Mouse (Mus musculus) regulatory T cell (primary cell): ENCODE results near the gene Vmn2r90.
"Not testable (repeated sequence)": the region's sequence is repeated elsewhere in the genome, so short reads cannot be mapped to it uniquely, and the experiment has no call there.

Experiments used
- in situ Hi-C: fragments of 300-600 bp; cut with MboI, MseI; formaldehyde crosslinking; loops from one replicate; pipeline ENCODE4 v1.15.1; 2025; ENCODE audit warnings: high pct_unique_total_duplicates

Gene Vmn2r90

DNA sequence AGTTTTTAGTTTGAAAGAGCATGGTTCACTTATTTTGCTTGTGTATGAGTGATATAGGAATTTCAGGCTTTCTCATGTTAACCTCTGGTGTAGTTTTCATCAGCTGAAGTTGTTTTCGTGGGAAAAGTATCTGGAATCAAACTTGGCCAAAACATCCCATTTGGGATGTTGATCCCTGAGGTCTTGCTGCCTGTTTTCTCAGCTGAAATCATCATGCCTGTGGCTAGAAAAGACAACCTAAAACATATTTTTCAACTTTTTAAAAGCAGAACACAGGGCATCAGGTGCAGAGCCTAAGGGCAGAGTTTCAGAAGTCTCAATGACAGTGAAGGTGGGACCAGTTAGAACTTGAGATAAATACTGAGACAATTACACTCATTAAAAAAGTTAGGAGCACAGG, at the start of gene Vmn2r90:
TSS of gene Vmn2r90 (plus strand) at position 301 of the 400 bp plus-strand sequence.
- in situ Hi-C loops = no loop called here

DNA sequence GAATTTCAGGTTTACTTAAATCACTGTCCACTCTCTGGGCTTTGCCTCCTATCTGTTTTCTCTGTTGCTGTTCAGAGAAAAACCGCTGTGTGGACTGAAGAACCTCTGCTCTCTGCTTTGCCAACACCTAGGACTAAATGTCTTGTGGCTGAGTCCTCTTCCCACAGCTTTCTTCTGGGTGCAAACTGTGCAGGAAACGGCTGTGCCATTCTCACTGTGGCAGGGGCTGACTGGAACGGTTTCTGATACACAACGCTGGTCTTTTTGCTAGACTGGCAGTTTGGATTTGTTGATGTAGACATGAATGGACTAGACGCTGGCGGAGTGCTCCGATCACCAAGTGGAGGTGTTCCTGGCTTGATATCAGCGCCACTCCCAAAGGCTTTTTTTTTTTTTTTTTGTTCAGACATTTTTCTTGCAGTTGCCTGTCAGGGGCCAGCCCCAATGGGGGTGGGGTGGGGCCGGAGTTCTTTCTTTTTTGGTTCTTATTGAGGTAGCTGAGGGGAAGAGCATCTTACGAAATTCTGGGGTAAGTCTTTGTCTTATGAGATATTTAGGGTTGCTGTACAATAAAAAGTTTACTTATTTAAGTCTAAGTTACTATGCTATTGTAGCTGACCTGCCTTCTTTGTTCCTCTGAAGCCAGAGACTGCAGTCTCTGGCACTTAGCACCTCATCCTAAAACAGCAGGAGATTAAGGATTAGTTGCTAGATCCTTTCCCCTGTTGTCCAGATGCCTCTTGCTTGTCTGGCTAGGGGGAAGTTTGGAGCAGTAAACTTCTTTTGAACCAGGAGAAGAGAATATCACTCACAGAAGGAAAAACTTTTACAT, 48.3 kb upstream of the Vmn2r90 start:
- in situ Hi-C loops = loop anchor here (5.0 to 25.0 kb wide), 2 partner anchors 358 to 543 kb away; partner anchors contain the start of gene Zfp97

DNA sequence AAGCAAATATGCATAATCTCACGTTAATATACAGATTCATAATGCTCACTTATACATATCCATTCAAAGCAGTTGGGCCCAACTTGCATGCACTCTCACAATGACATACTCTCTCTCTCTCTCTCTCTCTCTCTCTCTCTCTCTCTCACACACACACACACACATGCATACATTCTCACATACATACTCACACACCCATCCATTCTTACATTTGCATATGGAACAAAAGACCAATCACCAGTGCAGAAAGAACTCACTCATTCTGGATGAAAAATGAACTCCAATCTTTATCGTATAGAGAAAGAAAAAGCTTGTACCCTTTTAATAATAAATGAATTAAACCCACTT, 47.7 kb upstream of the Vmn2r90 start:
- in situ Hi-C loops = loop anchor here (5.0 to 25.0 kb wide), 2 partner anchors 359 to 544 kb away; partner anchors contain the start of gene Zfp97

DNA sequence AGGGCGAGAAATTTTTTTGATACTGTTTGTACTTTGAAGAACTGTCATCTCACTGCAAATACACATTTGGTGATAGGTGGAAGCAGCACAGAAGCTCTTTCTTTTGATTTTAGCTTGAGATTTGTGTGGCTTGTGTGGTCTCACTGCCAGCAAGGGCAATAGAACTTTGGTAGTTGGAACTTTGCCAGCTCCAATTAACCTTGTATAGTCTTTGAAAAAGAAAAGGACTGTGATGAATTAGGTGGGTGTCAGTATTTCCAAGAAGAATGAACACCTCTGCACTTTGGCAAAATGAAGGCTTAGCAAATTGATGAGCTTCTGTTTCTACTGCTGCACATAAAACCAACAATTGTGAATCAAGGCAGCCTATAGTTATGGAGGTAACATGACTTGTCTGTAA, 24.8 kb upstream of the Vmn2r90 start:
- in situ Hi-C loops = loop anchor here (25.0 kb wide), 1 partner anchor 966 kb away; no protein-coding TSS in a partner anchor

DNA sequence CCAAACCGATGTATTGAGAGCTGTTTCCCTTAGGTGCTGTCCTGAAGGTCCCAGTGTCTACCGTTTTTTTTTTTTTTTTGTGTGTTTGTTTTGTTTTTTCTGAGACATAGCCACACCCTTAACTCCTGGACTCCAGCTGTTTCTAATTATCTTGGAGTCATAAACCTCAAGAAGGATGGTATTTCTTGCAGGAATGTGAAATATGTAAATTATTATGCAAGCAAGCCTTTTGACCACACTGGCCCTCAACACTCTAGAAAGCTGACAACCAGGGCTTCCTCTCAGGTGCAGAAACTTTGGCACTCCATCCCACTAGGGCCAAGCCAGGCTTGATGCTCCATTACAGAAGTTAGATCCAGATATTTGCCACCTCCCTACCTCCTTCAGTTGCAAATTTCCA, 12.9 kb upstream of the Vmn2r90 start:
- in situ Hi-C loops = loop anchor here (25.0 kb wide), 1 partner anchor 978 kb away; no protein-coding TSS in a partner anchor

DNA sequence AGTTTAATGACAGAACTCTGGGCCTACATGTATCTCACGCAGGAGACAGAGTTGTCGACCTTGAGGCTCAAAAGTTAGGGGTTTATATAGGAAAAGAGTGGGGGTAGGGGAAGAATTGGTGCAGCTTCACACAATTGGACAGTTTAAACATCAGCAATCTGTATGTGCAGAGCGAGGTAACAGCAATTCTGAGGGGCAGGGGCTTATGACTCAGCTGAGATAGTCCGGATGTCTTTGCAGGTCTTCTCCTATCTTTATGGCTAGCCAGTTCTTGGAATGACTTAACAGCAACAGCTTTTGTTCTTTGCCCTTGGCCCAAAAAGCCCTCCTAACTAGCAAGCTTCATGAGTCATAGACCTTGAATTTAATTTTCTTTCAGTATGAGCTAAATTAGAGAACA, 28.8 kb downstream of the Vmn2r90 start:
- in situ Hi-C loops = not testable (repeated sequence)

DNA sequence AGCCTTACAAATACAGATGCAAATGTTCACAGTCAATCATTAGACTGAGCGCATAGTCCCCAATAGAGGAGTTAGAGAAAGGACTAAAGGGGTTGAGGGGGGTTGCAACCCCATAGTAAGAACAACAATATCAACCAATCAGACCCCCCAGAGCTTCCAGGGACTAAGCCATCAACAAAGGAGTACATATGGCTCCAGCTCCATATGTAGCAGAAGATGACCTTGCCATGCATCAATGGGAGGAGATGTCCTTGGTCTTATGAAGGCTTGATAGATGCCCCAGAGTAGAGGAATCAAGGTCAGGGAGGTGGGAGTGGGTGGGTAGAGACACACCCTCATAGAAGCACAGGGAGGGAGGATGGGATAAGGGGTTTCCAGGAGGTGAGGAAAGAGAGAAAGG, 35.1 kb downstream of the Vmn2r90 start:
- in situ Hi-C loops = no loop called here

DNA sequence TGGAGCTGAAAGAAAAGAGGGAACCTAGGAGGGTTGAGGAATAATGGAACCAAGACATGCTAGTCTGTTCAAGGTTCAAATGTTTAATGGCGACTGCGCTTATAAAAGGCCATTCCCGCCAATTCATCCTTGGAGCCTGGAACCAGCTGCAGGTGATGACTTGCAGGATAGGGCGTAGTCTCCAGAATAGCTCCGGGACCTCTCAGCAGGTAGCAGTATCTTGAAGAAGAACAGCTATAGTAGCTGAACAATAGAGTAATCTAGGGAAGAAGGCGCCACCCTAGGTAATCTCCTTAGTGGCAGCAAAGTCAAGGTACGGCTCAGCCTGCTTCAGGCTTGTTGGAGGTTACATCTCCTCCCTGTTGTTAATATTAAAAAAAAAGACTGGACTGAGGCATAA, 35.8 kb downstream of the Vmn2r90 start:
- in situ Hi-C loops = not testable (repeated sequence)

DNA sequence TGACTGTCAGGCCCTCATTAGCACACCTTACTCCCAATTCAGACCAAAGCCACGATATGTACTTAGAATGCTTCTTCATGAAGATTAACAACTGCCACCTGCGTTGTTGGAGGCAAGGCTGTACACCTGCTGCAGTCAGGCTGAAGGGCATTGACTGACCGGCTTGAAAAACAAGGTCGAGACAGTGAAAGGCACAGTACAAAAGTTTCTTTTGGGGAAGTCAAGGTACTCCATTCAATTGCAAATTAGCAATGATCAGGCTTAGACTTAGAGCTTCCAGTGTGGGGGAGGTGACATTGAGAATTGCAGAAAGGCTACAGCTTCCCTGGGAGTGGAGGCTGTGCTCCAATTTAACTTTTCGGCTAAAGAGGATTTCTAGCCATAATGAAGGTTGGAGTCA, 36.4 kb downstream of the Vmn2r90 start:
- in situ Hi-C loops = not testable (repeated sequence)

DNA sequence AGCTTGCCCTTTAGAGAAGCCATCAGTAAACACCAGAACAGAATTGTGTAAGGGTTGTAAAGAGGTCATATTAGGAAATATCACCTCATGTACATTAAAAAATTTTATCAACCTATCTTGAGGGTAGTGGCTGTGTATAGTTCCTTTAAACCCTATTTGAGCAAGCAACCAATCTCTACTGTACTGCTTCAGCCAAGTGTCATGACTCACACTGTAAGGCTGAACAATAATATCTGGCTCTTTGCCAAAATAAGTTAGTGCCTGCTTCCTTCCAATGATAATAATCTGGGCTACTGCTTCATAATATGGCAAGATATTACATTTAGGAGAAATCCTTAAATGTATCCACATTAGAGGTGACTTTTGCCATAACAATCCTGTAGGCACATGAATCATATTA, 38.0 kb downstream of the Vmn2r90 start:
- in situ Hi-C loops = not testable (repeated sequence)

DNA sequence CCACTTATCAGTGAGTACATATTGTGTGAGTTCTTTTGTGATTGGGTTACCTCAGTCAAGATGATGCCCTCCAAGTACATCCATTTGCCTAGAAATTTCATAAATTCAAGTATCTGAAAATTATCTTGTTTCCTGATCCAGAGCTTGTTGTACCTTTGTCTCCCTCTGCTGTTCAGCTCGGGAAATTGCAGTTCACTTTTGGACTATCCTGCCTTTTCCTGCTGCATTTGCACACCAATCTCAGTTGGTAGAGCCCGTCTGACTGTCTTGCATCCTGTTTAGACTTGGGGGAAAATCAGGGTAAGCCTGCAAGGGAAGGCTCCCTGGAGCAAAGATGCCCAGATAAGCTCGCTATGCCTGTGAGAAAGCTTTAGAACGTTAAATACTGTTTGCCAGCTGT, 45.8 kb downstream of the Vmn2r90 start:
- in situ Hi-C loops = not testable (repeated sequence)

DNA sequence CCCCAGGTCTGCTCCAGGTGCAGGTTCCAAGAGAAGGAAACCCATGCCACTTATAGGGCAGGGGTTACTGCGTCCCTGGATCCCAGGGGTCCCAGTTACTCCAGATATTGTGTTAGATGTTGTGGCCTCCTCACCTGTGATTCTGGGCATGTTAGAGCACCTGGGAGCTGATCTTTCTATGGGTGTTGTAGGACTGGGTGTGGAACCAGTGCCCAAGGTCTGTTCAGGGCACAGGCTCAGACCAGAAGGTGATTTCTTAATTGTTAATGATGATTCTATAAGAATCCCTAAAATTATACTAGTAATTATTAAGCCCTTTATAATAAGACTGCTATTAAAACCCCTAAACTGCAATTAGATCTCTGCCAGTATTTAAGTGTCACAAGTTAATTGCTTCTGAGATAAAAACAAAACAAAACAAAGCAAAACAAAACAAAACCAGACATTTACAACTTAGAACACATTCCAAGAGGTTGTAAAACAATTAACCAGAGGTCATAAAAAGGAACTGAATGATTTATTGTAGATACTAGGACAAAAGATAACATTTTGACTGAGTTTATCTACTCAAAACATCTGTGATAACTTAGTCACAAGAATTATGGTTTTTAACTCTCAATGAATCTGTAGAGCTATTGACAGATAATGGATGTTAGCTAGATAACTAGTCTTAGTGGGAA, 59.2 kb downstream of the Vmn2r90 start:
- in situ Hi-C loops = no loop called here

DNA sequence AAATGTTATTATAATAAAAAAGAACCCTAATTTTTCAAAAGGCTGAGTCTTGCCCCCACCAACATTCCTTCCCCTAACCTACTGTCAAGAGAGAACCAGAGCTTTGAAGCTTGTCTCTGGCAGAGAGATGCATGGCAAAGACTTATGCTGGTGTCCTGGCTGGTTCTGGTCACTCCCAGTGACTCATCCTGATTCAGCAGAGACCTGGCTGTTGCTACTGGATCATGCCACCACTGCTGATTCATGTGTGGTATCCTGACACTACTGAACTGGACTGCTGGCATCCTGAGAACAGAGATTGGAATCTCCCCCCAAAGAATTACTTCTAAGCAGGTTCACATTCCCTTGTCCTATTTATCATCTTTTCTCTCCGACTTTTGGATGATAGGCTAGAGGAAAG, 60.7 kb downstream of the Vmn2r90 start:
- in situ Hi-C loops = no loop called here

DNA sequence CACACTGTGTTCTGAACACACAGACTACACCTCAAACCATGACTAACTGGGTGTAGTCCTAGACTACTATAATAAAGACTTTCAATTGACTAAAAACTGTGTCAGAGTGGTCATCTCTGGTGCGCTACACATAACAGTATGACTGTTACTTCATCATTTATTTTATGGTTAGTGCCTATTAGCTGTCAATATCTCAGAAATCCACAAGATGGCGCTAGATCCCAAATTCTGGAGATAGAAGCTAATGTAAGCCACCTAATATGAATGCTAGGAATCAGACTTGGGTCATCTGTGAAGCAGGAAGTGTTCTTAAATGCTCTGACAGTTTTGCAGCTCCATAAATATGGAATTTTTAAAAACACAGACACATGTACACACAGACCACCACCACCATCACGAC, 62.9 kb downstream of the Vmn2r90 start:
- in situ Hi-C loops = loop anchor here (5.0 kb wide), 2 partner anchors 76 to 131 kb away; no protein-coding TSS in a partner anchor
